Mouse (Mus musculus): ENCODE data around the gene Chrm5.

Gene Chrm5

DNA sequence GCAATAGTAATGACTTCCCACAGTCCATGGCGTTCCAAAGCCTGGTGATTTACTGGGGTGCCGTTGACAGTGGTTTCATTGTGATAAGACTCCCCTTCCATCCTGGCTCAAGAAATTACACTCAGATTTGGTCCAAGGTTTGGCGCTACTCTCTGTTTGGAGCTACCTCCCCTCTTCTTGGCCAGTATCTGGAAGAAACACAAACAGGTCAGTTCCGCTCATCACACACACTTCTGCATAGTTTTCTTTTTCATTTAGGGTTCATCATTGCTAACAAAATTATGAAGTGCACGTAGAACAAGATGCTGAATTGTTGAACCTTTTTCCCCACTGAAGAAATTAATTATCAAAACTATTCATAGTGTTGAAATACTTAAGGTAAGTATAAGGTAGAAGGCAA is at the start of gene Chrm5:
Gene Chrm5, minus strand, starts transcription at position 101 of the 400 bp plus-strand sequence.
- DNase-seq (ENCODE audit: low spot score in 2 of 2), result no peak

DNA sequence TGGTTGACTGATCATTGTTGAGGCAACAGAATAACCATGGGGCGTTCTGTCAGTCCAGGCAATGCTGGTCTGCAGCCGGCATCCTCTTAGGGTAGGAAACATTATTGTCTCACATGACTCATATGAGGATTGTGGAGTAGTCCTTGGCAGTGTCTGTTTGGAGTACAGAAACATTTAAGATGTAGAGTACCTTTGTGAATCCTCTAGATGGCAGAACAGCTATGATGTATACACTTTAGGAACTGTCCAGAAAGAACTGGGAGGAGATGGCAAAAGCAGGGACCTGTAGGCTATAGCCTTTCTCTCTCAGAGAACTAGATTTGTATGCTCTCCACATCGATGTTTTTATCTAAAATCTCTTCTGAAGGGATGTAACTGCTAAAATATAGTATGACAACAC is 46.4 kb upstream of the Chrm5 start:
- DNase-seq (ENCODE audit: low spot score in 2 of 2), result no peak

DNA sequence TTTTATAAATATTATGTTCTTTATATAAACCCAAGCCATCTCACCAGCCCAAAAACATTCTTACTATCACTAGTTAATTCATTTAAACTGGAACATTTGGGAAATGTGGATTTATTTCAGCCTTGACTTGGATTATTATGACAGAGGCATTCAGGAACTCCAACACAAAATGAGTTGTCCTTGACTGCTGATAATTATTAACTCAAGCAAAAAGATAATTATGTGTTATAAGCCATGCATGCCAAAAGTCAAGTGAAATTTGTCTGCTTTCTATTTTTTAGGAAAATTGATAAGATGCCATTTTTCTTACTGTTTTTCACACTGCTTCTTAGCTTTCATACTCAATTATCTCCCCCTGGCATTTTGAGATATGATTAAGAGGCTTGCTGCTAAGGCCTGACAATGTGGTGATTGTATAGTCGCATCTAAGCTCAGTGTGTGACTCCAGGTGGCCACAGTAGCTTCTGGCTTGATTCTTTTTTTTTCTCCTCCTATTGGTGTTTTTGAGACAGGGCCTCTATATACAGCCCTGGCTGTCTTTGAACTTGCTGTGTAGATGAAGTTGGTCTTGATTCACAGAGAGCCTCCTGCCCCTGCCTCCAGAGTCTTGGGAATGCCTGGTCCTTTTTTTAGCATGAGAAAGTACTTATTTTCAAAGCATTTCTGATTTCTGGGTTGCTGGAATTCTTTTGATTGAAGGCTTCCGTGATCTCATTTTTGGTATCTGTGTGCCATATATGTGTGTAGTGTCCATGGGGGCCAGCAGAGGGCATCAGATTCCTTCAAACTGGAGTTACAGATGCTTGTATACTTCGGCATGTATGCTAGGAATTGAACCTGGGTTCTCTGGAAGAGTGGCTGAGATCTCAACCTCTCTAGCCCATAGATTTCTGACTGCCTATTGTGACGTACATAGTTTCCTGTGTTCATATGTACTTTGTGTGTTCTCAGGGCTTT is 40.2 kb upstream of the Chrm5 start:
- DNase-seq (ENCODE audit: low spot score in 2 of 2), result no peak

DNA sequence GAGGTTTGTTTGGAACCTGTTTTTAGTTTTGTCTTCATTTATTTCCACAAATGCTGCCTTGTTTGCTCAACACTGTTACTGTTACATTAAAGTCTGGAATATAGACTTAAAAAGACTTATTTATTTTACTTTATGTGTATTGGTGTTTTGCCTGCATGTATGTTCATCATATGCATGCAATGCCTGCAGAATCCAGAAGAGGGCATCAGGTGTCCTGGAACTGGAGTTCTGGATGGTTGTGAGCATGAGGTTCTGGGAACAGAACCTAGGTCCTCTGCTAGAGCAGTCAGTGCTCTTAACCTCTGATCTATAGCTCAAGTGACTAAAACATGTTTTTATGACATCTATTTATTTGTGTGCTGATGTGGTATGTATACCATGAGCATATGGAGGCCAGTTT is 38.0 kb upstream of the Chrm5 start:
- no peak for DNase-seq (ENCODE audit: low spot score in 2 of 2)

DNA sequence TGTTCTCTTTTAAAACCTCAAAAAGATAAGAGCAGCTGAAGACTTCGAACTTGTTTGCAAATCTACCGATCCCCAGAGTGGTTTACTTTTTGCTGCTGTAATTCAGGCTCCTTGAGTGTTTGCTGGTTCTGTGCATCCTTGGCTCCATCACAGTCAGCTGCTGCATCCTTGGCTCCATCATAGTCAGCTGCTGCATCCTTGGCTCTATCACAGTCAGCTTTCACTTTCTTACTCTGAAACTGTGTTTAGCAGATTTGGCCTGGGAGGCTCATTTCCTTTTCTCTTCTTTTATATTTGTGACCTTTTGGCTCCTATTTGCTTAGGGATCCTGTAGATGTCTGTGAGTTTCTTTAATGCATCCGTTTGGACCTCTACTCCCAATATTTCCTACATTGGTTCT is 36.6 kb upstream of the Chrm5 start:
- no peak for DNase-seq (ENCODE audit: low spot score in 2 of 2)

DNA sequence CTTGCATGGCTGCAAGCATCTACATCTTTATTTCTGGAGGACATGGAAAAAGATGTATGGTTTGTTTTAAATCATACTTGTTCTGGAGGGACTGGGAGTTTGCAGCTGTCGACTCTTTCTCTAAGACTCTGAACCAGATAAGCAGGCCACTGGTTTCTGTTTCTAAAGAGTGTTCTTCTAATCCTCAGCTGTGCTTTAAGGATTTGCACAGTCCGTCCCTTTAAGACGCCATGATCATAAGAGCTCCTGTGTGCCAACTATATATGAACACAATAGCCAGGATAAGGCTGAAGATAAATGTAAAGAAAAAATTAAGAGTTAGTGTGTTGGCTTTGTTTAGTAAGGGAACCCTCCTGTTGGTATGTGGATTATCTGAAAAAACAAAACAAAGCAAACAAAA is 36.2 kb upstream of the Chrm5 start:
- DNase-seq (ENCODE audit: low spot score in 2 of 2), result no peak

DNA sequence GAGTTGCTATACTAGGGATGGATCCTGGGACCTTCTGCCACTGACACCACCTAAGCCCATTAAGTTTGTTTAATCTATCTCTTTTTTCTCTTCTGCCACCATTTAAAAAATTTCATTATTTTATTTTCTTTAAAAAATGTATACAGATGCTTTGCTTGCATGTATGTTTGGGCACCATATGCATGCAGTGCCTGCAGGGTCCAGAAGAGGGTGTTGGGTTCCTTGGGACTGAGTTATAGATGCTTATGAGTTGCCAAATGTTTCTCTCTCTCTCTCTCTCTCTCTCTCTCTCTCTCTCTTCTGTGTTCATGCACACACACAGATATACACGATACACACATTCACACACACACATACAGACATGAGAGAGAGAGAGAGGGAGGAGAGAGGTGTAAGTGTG is 32.5 kb upstream of the Chrm5 start:
- no peak for DNase-seq (ENCODE audit: low spot score in 2 of 2)

DNA sequence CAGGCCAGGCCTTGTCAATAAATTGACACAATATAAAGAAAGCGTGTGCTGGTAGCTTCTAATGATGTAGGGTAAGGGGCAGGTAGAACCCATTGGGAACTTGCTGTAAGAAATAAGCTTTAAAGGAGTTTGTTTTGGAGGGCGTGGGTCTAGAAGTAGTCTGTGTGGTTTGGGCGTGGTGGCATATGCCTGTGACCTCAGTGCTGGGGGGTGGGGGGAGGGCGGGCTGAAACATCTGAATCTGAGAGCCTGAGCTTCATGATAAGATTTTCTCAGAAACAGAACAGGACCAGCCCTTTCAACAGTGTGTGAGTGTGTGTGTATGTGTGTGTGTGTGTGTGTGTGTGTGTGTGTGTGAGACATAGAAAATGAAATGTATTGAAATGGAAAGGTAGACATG is 29.6 kb upstream of the Chrm5 start:
- DNase-seq (ENCODE audit: low spot score in 2 of 2), result no peak

DNA sequence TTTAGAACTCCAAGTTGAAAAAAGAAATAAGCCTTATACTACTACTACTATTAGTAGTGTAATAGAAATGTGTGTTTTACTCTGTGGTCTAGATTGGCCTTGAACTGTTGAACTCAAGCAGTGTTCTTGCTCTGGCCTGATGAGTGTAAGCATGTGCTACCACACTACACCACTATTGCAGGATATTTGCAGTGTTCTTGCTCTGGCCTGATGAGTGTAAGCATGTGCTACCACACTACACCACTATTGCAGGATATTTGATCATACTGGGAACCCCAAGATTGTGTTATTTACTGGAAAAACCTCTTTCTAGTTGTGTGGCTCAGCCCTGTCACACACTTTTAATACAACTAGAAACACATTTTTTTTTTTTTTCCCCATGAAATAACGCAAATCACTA is 26.9 kb upstream of the Chrm5 start:
- DNase-seq (ENCODE audit: low spot score in 2 of 2), result no peak

DNA sequence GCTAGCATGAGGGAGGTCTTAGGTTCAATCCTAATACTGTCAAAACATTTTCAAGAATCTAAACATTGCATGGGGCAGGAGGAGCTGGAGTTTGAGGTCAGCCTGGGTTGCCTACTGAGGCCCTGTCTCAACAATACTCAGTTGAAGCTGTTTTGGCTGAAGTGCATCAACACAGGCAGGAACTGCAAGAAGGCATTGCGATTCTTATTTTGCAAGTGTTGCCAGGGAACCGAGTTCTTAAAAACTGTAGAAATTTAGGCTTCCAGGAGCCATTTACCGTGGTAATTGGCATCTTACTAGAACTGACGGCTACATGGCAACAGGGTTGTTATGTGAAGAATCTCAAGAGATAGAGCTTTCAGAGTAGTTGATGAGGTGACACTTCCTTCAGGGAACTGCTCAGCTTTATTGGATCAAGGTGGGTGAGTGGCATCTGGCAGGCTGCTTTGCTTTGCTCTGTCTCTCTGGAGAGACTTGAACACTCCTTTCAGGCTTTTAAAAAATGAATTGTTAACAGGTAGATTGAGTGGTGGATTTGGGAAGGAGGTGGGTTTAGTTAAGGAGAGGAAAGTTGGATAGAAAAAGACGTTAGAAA is 26.4 kb upstream of the Chrm5 start:
- DNase-seq (ENCODE audit: low spot score in 2 of 2), result no peak

DNA sequence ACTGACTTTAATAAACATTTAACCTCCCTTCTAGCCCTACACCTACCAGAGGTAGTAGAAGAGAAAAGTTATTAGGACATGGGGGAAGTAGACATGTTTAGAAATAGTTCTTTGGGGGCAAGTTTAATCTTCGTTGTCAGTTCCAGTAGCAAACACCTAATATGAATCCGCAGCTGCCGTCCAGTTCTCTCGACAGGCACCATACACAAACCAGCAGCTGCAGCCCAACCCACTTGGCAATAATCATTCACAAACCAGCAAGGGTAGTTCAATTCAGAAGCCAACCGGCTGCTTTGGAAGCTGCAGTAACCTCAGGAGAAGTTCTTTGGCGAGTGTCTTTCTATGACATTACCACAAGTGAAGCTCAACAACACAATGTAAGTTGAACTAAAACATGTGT is 23.4 kb upstream of the Chrm5 start:
- DNase-seq (ENCODE audit: low spot score in 2 of 2), result no peak

DNA sequence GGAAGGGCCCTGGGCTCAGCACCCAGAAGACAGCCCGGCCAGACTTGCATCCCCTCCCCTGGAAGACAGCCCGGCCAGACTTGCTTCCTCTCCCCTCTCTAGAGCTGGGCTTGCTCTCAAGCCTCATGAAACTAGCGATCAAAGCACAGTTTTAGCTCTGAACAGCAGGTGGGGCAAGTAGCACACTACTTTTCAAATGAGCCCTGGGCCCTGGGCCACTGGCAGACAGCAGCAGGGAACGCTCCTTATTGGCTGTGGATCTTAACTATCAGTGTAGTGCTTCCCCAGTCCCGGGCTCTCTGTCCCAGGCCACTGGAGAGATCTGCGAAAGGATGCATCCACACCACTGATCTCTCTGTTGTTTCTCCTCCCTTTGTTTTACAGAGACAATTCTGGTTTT is 20.6 kb upstream of the Chrm5 start:
- peak; percentile 66 to 71 for DNase-seq (ENCODE audit: low spot score in 2 of 2)

DNA sequence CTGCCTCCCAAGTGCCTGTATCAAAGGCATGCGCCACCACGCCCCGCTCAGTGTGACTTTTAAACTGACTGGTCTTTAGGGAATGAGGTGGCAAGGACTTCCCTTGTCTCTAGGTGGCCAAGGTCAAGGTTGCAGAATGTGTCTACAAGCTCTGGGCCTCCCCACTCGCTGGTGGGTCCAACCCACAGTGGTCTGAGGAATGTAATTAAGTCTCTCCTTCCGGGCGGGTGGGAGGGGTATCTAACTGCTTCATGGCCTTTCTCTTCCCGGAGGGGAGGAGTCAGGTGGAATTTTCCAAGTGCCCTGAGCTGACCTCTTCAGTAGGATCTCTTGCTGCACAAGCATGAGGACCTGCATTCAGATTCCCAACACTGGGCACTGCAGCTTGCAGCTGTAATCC is 17.3 kb upstream of the Chrm5 start:
- DNase-seq (ENCODE audit: low spot score in 2 of 2), result no peak

DNA sequence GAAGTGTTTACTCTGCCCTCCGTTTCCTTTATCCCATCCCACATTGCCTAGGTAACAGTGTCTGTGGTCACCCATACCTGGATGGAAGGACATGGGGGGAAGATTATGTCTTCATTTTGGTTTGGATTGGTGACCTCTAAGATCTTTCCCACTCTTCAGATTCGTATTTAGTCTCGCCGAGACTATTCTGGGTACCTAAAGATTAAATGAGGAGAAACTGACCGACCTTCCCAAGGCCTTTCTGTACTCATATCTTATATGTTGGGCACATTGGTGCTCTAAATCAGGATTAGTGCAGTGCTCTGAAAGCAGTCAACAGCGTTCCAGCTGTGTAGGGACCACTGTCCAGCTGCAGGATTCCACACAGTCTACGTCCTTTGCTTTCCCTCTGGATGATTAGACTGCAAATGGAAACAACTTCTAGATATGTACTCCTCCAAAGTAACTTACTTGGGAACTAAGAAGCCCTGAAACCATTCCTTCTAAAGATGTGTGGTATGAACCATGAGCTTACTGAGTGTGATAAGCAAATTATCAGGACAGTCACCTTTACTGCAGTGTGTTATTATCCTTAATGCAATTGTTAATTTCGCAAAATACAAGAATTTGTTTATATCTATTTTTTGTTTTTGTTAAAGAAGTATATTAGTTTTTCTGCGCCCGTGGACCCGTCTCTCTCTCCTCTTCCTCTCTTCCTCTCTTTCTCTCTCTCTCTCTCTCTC is 13.1 kb upstream of the Chrm5 start:
- DNase-seq (ENCODE audit: low spot score in 2 of 2), result no peak

DNA sequence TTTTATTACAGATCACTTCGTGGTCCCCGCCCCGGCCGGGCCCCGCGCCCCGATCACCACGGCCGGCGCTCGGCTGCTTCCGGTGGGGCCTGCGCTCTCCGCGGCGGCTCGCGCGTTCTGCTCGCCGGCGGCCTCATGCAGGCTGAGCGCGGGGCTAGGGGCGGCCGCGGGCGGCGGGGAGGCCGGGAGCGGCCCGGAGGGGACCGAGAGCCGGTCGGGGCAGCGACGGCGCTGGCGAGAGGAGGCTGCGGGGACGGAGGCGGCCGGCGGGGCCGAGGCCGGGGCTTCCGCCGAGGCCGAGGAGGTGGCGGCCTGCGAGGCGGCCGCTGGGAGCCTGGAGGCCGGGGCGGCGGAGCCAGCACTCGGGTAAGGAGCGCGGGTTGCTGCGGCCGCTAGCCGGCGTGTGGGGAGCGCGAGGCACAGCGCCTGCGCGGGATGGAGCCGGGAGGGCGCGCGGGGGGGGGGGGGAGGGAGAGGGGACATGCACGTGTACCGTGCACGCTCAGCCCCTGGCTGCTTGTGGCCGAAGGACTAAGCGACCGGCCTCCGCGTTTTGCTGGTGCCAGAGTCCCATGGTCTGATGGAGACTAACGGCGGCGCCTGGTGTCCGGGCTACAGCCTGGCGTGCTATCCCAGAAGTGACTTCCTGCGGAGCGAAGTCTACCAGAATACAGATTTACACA is 12.4 kb upstream of the Chrm5 start, which contains the start of gene Aven:
Gene Aven, plus strand, starts transcription at position 109 of the 683 bp plus-strand sequence.
- peak; percentile 80 to 84 for DNase-seq (ENCODE audit: low spot score in 2 of 2)

DNA sequence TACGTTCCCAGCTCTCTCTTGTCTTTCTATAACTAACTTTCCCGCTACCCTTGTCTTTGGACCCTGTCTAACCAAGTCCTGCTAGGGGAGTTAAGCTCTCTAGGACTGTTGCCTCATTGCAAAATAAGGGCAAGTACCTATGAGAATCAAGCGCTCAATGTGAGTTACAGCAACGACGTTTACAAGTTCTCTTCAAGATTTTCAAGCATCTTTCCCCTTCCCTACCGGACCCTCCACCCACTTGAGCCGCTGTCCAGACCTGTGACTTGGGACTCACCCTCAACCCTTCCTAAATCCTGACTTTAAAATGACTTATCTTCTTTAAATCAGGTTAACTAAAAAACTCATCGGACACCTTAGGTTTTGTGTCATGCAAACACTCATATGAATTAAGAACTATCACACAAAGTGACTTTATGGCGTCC is 11.9 kb upstream of the Chrm5 start:
- DNase-seq (ENCODE audit: low spot score in 2 of 2), result no peak

DNA sequence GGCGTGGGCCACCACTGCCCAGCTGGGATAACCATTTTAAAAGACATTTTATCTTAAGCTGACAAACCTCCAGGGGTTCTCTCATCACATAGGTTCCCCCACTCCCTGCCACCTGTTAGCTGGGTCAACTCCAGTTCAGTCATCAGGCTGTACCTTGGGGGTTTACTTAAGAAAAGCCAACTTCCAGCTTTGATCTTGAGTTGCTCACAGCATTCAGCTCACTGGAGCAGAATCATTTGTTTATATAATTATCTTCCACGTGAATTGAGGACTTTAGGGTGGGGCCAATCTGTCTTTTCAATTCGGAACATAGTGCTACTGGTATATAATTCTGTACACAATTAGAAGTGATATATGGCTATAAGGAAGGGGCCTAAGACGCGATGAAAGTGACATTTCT is 11.1 kb upstream of the Chrm5 start:
- no peak for DNase-seq (ENCODE audit: low spot score in 2 of 2)

DNA sequence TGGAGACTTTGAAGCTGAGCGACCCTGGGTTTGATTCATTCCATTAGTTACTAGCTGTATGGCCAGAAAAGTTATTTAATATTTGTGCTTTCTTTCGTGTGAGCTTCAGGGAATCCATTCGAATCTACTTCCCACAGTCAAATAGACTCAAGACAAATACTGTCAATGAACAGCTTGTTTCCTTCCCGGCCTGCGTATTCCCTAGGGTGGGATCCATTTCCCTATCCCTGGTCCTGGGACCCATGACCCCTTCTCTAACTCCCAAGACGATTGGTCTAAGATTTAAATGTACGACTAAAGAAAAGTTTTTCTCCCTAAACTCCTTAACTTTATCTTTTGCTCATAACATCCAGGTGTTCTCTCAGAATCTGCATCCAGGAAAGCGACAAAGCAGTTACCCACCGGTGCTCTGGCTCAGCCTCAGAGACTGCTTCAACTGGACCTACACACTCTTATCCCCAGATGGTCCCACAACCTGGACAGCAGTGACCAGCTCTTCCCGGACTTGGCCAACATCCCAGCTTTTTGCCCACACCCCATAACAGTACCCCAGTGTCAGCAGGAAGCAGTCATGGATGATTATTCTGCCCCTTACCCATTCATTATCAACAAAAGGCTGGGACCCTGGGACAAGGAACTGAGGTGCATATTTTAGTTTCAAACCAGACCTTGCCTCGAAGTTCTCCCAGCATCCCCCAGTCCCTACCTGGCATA is 10.1 kb upstream of the Chrm5 start:
- no peak for DNase-seq (ENCODE audit: low spot score in 2 of 2)

DNA sequence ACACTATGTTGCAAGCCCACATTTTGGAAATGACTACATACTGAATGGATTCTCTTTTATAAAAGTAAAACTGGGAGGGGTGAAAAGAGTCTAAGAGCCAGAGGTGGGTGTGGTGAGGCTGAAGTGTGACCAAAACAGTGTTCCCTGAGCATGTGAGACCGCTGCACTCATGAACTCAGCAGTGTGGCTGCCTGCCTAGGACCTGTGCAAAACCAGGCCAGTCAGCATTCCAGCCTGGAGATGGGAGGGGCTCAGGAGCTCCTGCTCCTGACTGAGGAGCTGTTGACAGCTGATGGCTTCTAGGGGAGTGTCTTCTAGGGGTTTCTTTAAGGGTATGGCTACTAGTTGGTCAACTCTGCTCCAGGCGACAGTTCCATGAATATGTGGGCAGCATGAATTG is 4.3 kb upstream of the Chrm5 start:
- no peak for DNase-seq (ENCODE audit: low spot score in 2 of 2)

DNA sequence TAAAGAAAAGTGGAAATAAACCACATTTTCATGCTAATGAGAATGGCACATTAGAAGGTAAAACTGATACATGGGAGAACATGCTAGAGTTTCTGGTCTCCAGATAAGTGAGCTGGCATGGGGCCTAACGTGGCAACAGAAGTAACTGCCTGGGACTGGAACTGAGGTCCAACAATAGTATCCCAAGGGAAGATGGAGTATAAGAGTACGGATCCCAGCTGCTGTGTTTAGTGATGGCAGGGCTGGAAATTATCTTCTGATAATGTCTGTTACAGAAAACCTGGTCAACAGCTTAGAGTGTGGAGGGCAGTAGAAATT is 2.7 kb upstream of the Chrm5 start:
- DNase-seq (ENCODE audit: low spot score in 2 of 2), result no peak

DNA sequence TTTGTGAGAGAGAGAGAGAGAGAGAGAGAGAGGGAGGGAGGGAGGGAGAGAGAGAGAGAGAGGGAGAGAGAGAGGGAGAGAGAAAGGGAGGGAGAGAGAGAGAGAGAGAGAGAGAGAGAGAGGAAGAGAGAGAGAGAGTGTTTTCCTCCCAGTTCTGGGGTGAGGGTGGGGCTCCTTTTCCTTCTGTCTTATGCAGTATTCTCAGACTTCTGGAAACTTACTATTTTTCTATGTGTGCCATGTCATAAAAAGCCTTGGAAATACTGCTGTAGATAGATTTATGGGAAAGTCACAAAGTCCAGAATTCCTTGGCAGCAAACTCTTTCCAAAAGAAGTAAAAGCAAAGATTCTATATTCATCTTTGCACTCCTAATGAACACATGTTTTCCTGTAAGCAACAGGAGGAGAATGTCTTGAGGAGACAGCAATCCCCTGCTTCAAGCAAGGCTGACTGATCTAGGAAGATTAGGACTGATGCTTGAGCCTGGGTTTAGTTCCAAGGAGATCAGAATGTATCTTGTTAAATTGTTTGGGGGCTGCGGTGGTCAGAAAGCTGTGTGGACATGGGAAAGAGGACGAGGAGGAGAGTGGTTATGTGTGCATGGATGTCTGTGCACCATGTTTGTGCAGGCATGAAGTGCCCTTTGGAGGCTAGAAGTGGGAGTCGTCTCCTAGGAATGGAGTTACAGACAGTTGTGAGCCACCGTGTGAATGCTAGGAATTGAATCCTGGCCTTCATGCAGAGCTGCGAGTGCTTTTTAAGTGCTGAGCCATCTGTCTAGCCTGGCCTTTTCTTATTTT is 2.2 kb upstream of the Chrm5 start:
- DNase-seq (ENCODE audit: low spot score in 2 of 2), result no peak

All from urinary bladder, postnatal 4 days (tissue).